Mouse (Mus musculus) midbrain, postnatal 0 days (tissue): ENCODE data around the gene Slc25a23. TPM values are rescaled to one million over a fixed set of nuclear protein-coding genes. Genes with fewer than 3 reads are reported as not detected.
"Not testable (repeated sequence)": the region's sequence is repeated elsewhere in the genome, so short reads cannot be mapped to it uniquely, and the experiment has no call there.

Experiments used
- ATAC-seq: fragments of 200-750 bp; cut with Nextera tagmentation; 2 replicates; pipeline ENCODE4 v1.8.0; 2017; ENCODE audit warnings: moderate number of reproducible peaks, mild to moderate bottlenecking, moderate TSS enrichment, moderate library complexity; ENCODE audit not compliant: low FRiP score
- DNase-seq: peaks from one replicate; pipeline ENCODE4 v3.0.0-alpha.2; 2015; ENCODE audit warnings: low spot score
- H3K27ac ChIP-seq: fragments of 300-500 bp; sonication (generic); 2 replicates; pipeline ENCODE4 v1.5.1; 2014; ENCODE audit warnings: low read depth, mild to moderate bottlenecking, low read length, mixed read lengths
- H3K27me3 ChIP-seq: fragments of 300-500 bp; sonication (generic); 2 replicates; pipeline ENCODE4 v1.6.1; 2014; ENCODE audit warnings: low read length, control low read depth, mixed read lengths; ENCODE audit not compliant: insufficient read depth
- H3K36me3 ChIP-seq: fragments of 300-500 bp; sonication (generic); 2 replicates; pipeline ENCODE4 v1.6.1; 2014; ENCODE audit warnings: low read length, control low read depth, mixed read lengths; ENCODE audit not compliant: insufficient read depth
- H3K4me1 ChIP-seq: fragments of 300-500 bp; sonication (generic); 2 replicates; pipeline ENCODE4 v1.6.1; 2014; ENCODE audit warnings: mild to moderate bottlenecking, control low read depth, antibody characterized with exemption, low read length, mixed read lengths; ENCODE audit not compliant: insufficient read depth
- H3K4me2 ChIP-seq: fragments of 300-500 bp; sonication (generic); 2 replicates; pipeline ENCODE4 v1.6.1; 2014; ENCODE audit warnings: low read depth, mild to moderate bottlenecking, low read length, mixed read lengths; ENCODE audit not compliant: poor library complexity, severe bottlenecking
- H3K4me3 ChIP-seq: fragments of 300-500 bp; sonication (generic); 2 replicates; pipeline ENCODE4 v1.5.1; 2014; ENCODE audit warnings: low read depth, mild to moderate bottlenecking, low read length, moderate library complexity
- H3K9ac ChIP-seq: fragments of 300-500 bp; sonication (generic); replicated peaks from 2 replicates; pipeline ENCODE4 v1.6.1; 2014; ENCODE audit warnings: mild to moderate bottlenecking, low read length, moderate library complexity, mixed read lengths; ENCODE audit not compliant: poor library complexity, severe bottlenecking
- H3K9me3 ChIP-seq: fragments of 300-500 bp; sonication (generic); 2 replicates; pipeline ENCODE4 v1.6.1; 2016; ENCODE audit warnings: low read length, control low read depth
- CTCF ChIP-seq: IDR thresholded peaks from 2 replicates; pipeline ENCODE4 v1.5.1; 2016; ENCODE audit warnings: antibody characterized with exemption, mild to moderate bottlenecking
- WGBS: fragments of 180-500 bp; shearing (Covaris S2); extraction: QIAGEN DNeasy Blood & Tissue Kit; methylation state at CpG from one replicate; pipeline ENCODE4 v1.1.7; 2014; 5-methylcytosine and 5-hydroxymethylcytosine counted together
- polyA plus RNA-seq: library from polyadenylated mRNA; unstranded; fragments of >200 nt; fragmentation: Nextera tagmentation; extraction: Ambion mirVana; gene quantifications from 2 replicates; pipeline ENCODE4 v1.2.1, GENCODE M21; 2015
- total RNA-seq: library from RNA; depleted of rRNA; stranded (reverse); fragments of >200 nt; gene quantifications from 2 replicates; pipeline ENCODE4 v1.2.3, GENCODE M21; 2014

The Slc25a23 gene
- total and polyA plus RNA-seq, 2 experiments from 2014 or later: 44.5 to 146 TPM

DNA sequence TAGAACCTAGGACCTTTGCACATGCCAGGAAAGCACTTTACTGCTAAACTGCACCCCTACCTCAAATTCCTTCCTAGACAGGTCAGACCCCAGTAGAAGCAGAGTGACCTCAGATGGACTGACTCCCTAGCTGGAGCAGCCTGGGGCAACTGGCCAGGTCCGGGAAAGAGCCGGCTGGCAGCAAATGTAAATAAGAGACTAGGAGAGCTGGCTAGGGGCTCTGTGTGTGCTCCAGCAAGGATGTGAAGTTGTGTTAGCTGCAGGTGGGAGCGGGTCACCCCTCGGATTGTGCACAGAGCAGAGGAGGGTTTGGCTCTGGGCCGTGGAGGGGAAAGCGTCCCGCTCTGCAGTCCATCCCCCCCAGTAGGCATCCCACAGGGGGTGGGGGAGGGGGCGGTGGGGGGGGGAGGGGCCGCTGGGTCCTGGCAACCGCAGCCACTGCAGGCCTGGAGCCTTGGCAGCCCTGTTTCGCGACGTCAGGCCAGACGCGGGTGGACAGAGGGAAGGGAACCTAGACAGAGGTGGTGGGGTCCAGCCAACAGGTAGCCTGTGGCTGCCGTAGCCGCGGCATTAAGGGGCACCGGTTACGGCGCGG lies 675 bp downstream of the Slc25a23 start, which contains the start of gene Crb3:
Crb3 (plus strand) TSS at position 215 of the 595 bp plus-strand sequence.
- TF ChIP-seq CTCF: no peak
- Histone ChIP-seq H3K27ac (peak within 1 kb of the TSS; percentile 79), H3K4me3 (peak within 1 kb of the TSS; percentile 92), H3K36me3 (peaks cover 19% of the 10 kb centered on the region), H3K9me3 (no peaks in the 10 kb centered on the region), H3K4me2 (peak within 1 kb of the TSS; percentile 73), H3K4me1 (peaks cover 4% of the 10 kb centered on the region; the same call in 1 of the 2 replicates), H3K27me3 (peaks cover 13% of the 10 kb centered on the region), H3K9ac (peak within 1 kb of the TSS; percentile 84)
- DNase-seq (peak; percentile 33), ATAC-seq (peak; percentile 0; the same call in 1 of the 2 replicates)
- 1% methylated on average over 20 of the region's 22 CpGs for WGBS

DNA sequence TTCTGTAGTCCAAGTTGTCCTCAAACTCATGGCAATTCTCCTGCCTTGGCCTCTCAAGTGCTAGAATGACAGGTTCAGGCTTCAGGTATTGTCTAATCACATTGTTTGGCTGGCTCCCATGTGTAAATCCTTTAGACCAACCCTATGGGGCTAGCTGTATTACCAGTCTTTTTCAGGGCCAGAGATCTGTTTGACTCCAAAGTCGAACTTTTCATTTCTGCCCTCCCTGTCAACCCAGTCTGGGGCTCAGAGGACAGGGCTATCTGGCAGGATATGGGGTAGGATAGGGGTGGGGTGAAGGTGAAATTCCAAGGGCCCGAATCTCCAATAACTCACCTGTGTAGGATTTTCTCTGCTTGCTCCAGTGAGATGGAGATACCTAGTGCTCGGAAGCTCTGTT lies 3.4 kb downstream of the Slc25a23 start:
- 89% methylated on average over 3 of the region's 3 CpGs for WGBS
- DNase-seq (no peak), ATAC-seq (no peak)
- no peak overlapping the region for H3K4me3 ChIP-seq
- H3K9me3 ChIP-seq: no peaks in the 10 kb centered on the region
- H3K4me1 ChIP-seq: peaks cover 4% of the 10 kb centered on the region; the same call in 1 of the 2 replicates
- no peak overlapping the region for H3K27ac ChIP-seq
- H3K4me2 ChIP-seq: no peak overlapping the region
- TF ChIP-seq CTCF: no peak
- H3K27me3 ChIP-seq: no peaks in the 10 kb centered on the region; the same call in 1 of the 2 replicates
- no peak overlapping the region for H3K9ac ChIP-seq
- H3K36me3 ChIP-seq: peaks cover 34% of the 10 kb centered on the region

DNA sequence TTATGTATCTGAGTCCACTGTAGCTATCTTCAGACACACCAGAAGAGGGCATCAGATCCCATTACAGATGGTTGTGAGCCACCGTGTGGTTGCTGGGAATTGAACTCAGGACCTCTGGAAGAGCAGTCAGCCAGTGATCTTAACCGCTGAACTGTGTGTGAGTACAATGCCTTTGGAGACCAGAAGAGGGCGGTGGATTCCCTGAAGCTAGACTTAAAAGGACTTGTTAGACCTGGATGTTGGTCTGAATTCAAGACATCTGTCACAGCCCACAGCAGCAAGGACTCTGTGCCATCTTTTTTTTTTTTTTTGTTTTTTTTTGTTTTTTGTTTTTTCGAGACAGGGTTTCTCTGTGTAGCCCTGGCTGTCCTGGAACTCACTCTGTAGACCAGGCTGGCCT lies 8.0 kb downstream of the Slc25a23 start:
- TF ChIP-seq CTCF: peak; percentile 41
- H3K4me3 ChIP-seq, H3K9ac ChIP-seq, ATAC-seq, H3K4me1 ChIP-seq, H3K27ac ChIP-seq, H3K4me2 ChIP-seq, H3K27me3 ChIP-seq, H3K9me3 ChIP-seq, DNase-seq: not testable (repeated sequence)
- peaks cover 43% of the 10 kb centered on the region for H3K36me3 ChIP-seq
- WGBS: 81% methylated on average over 4 of the region's 4 CpGs

DNA sequence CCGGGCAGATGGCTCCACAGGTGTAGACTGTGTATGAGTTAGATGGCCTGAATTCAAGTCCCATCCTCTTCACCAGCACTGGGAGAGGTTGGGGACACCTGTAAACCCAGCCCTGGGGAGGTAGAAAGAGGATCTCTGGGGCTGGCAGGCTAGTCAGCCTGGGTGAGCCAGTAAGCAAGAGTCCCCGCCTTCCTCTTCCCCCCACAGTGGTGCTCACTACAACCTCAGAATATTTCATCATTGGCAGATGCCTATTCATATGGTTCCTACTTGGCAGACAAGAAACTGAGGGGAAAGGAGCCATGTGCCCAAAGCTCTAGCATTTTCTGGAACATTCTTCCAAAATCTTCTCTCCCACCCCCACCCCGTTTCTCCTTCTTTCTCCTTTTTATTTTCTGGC lies 10.8 kb downstream of the Slc25a23 start:
- no peak for TF ChIP-seq CTCF
- no peak overlapping the region for H3K27ac ChIP-seq
- H3K27me3 ChIP-seq: no peaks in the 10 kb centered on the region
- H3K9me3 ChIP-seq: no peaks in the 10 kb centered on the region
- 98% methylated on average over 3 of the region's 3 CpGs for WGBS
- peaks cover 45% of the 10 kb centered on the region for H3K36me3 ChIP-seq
- no peak overlapping the region for H3K4me2 ChIP-seq
- DNase-seq (no peak), ATAC-seq (no peak)
- H3K4me1 ChIP-seq: no peaks in the 10 kb centered on the region
- no peak overlapping the region for H3K9ac ChIP-seq
- H3K4me3 ChIP-seq: no peak overlapping the region

DNA sequence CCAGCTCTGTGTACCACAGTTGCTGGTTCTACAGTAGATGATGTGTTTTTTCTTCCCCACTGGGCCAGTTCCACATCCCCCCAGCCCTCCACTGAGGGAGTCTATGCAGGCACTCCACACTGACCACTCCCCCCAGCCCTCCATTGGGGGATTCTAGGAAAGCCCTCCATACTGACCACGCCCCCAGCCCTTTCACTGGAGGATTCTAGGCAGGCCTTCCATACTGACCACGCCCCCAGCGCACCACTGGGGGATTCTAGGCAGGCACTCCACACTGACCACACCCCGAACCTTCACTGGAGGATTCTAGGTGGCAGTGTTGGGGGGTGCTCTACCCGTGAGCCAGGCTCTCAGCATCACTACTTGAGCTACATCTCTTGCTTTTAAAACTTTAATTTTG lies 12.3 kb downstream of the Slc25a23 start:
- Histone ChIP-seq H3K9me3 (no peaks in the 10 kb centered on the region), H3K27ac (no peak overlapping the region), H3K27me3 (no peaks in the 10 kb centered on the region), H3K4me1 (no peaks in the 10 kb centered on the region), H3K9ac (no peak overlapping the region), H3K36me3 (peaks cover 32% of the 10 kb centered on the region), H3K4me3 (no peak overlapping the region), H3K4me2 (no peak overlapping the region)
- ATAC-seq (no peak), DNase-seq (peak; percentile 23)
- WGBS: 39% methylated on average over 5 of the region's 5 CpGs
- TF ChIP-seq CTCF: no peak

DNA sequence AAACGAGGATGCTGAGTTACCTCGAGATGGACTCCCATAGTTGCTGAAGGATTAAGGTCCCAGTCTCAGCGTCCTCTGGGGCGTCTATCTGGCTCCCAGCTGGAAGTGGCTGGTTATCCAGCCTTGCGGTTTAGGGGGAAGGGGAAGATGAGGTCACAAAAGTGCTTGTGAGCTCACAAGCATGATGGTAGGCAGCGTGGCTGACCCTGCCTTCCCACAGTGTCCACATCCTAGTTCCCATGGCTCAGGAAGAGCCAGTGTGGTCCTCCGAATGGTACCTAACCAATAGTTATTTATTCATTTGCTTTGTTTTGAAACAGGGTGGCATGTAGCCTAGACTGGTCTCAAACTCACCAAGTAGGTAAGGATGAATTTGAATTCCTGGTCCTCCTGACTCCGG lies 18.1 kb downstream of the Slc25a23 start, which contains the start of gene Slc25a41:
Slc25a41 (minus strand) TSS at position 101 of the 400 bp plus-strand sequence.
- Histone ChIP-seq H3K4me2 (no peak within 1 kb of the TSS), H3K27ac (no peak within 1 kb of the TSS), H3K27me3 (0 out of 2 replicates have a peak, but pooled peaks cover 3% of the 10 kb centered on the region), H3K4me1 (no peaks in the 10 kb centered on the region), H3K9me3 (no peaks in the 10 kb centered on the region), H3K9ac (no peak within 1 kb of the TSS), H3K36me3 (peaks cover 18% of the 10 kb centered on the region), H3K4me3 (no peak within 1 kb of the TSS)
- ATAC-seq (no peak), DNase-seq (no peak)
- WGBS: 72% methylated on average over 8 of the region's 8 CpGs
- TF ChIP-seq CTCF: no peak
